Mouse (Mus musculus) neural tube, embryonic 11.5 days (tissue): Measurements from ENCODE around the gene Mau2. TPM values are rescaled to one million over a fixed set of nuclear protein-coding genes. Genes with fewer than 3 reads are reported as not detected.
"Not testable (repeated sequence)": the region's sequence is repeated elsewhere in the genome, so short reads cannot be mapped to it uniquely, and the experiment has no call there.

Source experiments
- ATAC-seq: fragments of 200-750 bp; cut with Nextera tagmentation; 2 replicates; pipeline ENCODE4 v1.8.0; 2017; ENCODE audit warnings: moderate number of reproducible peaks, mild to moderate bottlenecking, moderate TSS enrichment, moderate library complexity; ENCODE audit not compliant: insufficient read depth, low FRiP score, low TSS enrichment
- DNase-seq: peaks from one replicate; pipeline ENCODE4 v3.0.0-alpha.2; 2015; ENCODE audit warnings: low spot score
- H3K27ac ChIP-seq: fragments of 300-500 bp; sonication (generic); 2 replicates; pipeline ENCODE4 v1.5.1; 2014; ENCODE audit warnings: low read depth, mild to moderate bottlenecking, low read length
- H3K27me3 ChIP-seq: fragments of 300-500 bp; sonication (generic); 2 replicates; pipeline ENCODE4 v1.6.1; 2014; ENCODE audit warnings: mild to moderate bottlenecking, low read length, mixed read lengths; ENCODE audit not compliant: control insufficient read depth, insufficient read depth
- H3K36me3 ChIP-seq: fragments of 300-500 bp; sonication (generic); 2 replicates; pipeline ENCODE4 v1.6.1; 2014; ENCODE audit warnings: mild to moderate bottlenecking, low read length, moderate library complexity, mixed read lengths; ENCODE audit not compliant: control insufficient read depth, insufficient read depth
- H3K4me1 ChIP-seq: fragments of 300-500 bp; sonication (generic); 2 replicates; pipeline ENCODE4 v1.6.1; 2014; ENCODE audit warnings: low read length, mixed read lengths; ENCODE audit not compliant: control insufficient read depth, insufficient read depth
- H3K4me2 ChIP-seq: fragments of 300-500 bp; sonication (generic); 2 replicates; pipeline ENCODE4 v1.6.1; 2014; ENCODE audit warnings: low read depth, mild to moderate bottlenecking, moderate library complexity
- H3K4me3 ChIP-seq: fragments of 300-500 bp; sonication (generic); 2 replicates; pipeline ENCODE4 v1.5.1; 2014; ENCODE audit warnings: low read depth, low read length
- H3K9ac ChIP-seq: fragments of 300-500 bp; sonication (generic); 2 replicates; pipeline ENCODE4 v1.6.1; 2014; ENCODE audit warnings: mild to moderate bottlenecking, low read length
- H3K9me3 ChIP-seq: fragments of 300-500 bp; sonication (generic); 2 replicates; pipeline ENCODE4 v1.6.1; 2016; ENCODE audit warnings: low read length; ENCODE audit not compliant: control insufficient read depth
- WGBS: fragments of 180-500 bp; shearing (Covaris S2); extraction: QIAGEN DNeasy Blood & Tissue Kit; methylation state at CpG from one replicate; pipeline ENCODE4 v1.1.7; 2014; 5-methylcytosine and 5-hydroxymethylcytosine counted together
- polyA plus RNA-seq: library from polyadenylated mRNA; unstranded; fragments of >200 nt; fragmentation: Nextera tagmentation; extraction: Ambion mirVana; gene quantifications from 2 replicates; pipeline ENCODE4 v1.2.1, GENCODE M21; 2014

Mau2 gene
- polyA plus RNA-seq, 1 experiment from 2014 or later = 62.1 TPM

DNA sequence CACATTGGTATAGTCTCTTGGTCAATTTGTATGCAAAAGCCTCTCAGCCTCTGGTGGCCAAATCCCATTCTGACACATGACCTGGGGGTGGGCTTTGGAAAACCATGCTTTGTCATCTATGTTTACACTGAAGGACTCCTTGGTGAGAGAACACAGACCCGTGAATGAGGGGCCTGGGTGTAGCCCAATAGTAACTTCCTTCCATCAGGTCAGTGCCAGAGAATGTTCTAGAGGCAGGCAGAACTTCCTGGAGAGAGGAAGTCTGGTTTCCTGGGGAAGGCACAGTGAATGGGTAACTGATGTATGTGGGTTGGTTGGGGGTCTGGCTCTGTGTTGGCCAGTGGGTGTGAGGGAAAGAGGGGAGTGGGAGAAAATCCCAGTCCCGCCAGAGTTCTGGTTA lies 37.4 kb downstream of the Mau2 start:
- H3K4me2 ChIP-seq = no peak overlapping the region
- no peak overlapping the region for H3K9ac ChIP-seq
- H3K36me3 ChIP-seq = no peaks in the 10 kb centered on the region
- ATAC-seq (no peak), DNase-seq (no peak)
- H3K27me3 ChIP-seq = no peaks in the 10 kb centered on the region
- no peak overlapping the region for H3K4me3 ChIP-seq
- no peak overlapping the region for H3K27ac ChIP-seq
- no peaks in the 10 kb centered on the region for H3K9me3 ChIP-seq
- 60% methylated on average over 2 of the region's 2 CpGs for WGBS
- H3K4me1 ChIP-seq = no peaks in the 10 kb centered on the region

DNA sequence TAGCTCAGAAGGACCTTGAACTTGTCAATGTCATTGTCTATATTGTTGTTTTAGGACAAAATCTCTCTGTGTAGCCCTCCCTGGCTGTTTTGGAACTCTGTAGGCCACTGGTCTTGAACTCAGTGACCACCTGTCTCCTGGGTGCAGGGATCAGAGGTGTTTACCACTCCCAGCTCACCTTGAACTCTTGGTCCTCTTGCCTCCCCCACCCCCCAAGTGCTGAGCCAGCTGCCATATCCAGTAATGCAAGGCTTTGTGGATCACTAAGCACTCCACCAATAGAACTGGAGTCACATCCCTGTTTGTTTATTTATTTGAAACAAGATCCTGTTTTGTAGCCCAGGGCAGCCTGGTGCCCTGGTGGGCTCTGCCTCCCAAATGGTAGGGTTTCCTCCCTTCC lies 38.2 kb downstream of the Mau2 start:
- Histone ChIP-seq H3K27ac (no peak overlapping the region), H3K9me3 (no peaks in the 10 kb centered on the region), H3K4me1 (no peaks in the 10 kb centered on the region), H3K36me3 (no peaks in the 10 kb centered on the region), H3K4me2 (no peak overlapping the region), H3K9ac (no peak overlapping the region), H3K27me3 (no peaks in the 10 kb centered on the region), H3K4me3 (no peak overlapping the region)
- ATAC-seq = no peak
- DNase-seq = no peak

DNA sequence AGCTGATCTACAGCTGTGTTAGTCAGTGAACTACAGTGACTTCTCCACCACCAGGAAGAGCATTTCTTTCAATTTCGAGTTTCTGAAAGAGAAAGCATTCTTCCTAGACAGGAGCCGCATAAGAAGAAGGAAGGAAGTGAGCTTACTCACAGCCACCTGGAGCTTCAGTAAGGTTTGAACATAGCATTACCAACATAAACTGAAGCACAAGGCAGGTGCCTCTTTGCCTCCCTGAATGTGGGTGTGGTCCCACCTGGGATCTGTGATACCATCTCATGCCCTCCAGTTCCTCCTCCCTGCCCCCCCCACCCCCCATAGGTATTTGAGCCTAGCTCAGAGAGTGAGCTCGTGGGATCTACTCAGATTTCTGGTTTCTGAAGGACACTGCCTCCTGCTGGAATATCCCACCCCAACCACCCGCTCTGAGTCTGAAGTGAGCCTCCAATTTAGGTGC lies 39.3 kb downstream of the Mau2 start:
- 51% methylated on average over 4 of the region's 4 CpGs for WGBS
- no peak for ATAC-seq

DNA sequence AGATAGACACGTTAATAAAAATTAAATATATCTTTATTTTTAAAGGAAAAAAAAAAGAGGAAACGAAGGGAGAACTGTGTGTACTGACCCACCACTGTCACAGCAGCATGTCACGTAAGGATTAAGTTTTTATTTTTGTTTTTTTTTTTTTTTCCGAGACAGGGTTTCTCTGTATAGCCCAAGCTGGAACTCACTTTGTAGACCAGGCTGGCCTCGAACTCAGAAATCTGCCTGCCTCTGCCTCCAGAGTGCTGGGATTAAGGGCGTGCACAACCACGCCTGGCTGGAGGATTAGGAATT lies 40.7 kb downstream of the Mau2 start:
- H3K9me3 ChIP-seq, H3K36me3 ChIP-seq, ATAC-seq, H3K9ac ChIP-seq, H3K4me2 ChIP-seq, DNase-seq, H3K4me3 ChIP-seq, H3K27me3 ChIP-seq, H3K27ac ChIP-seq, H3K4me1 ChIP-seq: not testable (repeated sequence)
- WGBS = 37% methylated on average over 7 of the region's 7 CpGs

More for the DNA sequence above, 39.3 kb downstream of the Mau2 start:
- Histone ChIP-seq H3K36me3 (no peaks in the 10 kb centered on the region), H3K9me3 (no peaks in the 10 kb centered on the region), H3K4me2 (no peak overlapping the region), H3K27me3 (no peaks in the 10 kb centered on the region), H3K27ac (no peak overlapping the region), H3K4me1 (no peaks in the 10 kb centered on the region), H3K9ac (no peak overlapping the region), H3K4me3 (no peak overlapping the region)
- DNase-seq = no peak

DNA sequence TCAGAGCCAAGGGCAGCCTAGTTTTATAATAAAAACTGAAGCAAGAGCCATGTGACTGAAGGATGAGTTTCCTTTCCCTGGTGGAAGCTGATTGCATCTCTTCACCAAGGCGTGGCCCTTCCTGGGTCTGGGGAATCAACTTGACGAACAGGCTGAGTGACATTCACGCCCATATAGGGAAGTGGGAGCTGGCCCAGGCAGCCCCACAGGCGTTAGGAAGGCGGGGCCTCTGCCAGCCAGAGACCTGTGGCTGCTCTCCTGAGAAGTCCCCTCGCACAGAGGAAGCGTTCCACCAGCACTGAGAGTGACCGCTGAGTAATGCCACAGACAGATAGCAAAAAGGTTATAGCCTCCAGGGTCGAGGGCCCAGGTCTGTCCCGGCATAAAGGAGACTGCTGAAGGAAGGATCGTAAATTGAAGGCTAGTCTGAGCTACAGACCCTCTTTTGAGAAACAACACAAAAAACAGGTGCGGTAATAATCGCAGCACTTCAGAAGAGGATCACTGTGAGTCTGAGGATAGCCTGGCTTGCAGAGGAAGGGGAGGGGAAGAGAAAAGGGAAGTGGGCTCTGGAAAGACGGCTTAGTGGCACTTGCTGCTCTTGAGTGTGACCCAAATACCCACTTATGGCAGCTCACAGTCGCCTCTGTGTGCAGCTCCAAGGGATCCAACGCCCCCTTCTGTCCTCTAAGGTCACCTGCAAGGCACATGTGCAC lies 41.2 kb downstream of the Mau2 start:
- Histone ChIP-seq H3K9ac (no peak overlapping the region), H3K36me3 (no peaks in the 10 kb centered on the region), H3K4me2 (peak overlapping the region; percentile 10), H3K4me1 (no peaks in the 10 kb centered on the region), H3K9me3 (no peaks in the 10 kb centered on the region), H3K4me3 (no peak overlapping the region), H3K27me3 (no peaks in the 10 kb centered on the region), H3K27ac (no peak overlapping the region)
- ATAC-seq = no peak
- DNase-seq = peak; percentile 34
- WGBS = 2% methylated on average over 16 of the region's 16 CpGs

DNA sequence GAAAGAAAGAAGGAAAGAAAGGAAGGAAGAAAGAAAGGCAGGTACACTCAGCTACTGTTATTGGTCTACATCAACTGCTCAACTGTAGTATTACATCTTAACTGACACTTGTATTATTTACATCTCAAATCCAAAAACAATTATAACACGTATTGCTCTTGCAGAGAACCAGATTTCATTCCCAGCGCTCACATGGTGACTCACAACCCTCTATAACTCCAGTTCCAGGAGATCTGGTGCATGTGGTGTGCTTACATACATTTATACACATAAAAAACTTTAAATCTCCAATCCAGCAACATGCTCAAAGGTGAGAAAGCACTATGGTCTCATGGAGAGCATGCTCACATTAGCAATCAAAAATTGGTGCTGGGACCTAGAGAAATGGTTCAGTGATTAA lies 42.3 kb downstream of the Mau2 start:
- Histone ChIP-seq H3K27me3 (no peaks in the 10 kb centered on the region), H3K9me3 (no peaks in the 10 kb centered on the region), H3K27ac (no peak overlapping the region), H3K4me3 (no peak overlapping the region), H3K36me3 (no peaks in the 10 kb centered on the region), H3K4me1 (no peaks in the 10 kb centered on the region), H3K4me2 (no peak overlapping the region), H3K9ac (no peak overlapping the region)
- ATAC-seq (no peak), DNase-seq (no peak)
- WGBS = 85% methylated on average over 2 of the region's 2 CpGs

DNA sequence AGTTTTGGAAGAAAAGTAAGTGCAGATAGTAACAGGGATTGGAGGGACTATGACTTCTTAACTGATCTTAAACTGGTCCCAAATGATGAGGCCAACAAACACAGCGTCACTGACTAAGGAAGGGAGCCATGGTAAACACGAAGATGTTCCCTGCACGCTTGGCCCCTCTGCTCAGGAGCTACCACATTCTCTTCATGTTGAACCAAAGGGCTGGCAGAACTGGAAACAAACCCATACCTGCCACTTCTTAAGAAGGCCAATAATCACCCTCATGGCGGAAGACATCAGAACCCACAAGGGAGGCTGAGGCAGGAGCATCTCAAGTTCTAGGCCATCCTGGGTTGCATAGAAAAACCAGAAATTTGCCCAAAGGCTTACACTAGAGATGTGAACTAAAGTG lies 43.3 kb downstream of the Mau2 start:
- DNase-seq (no peak), ATAC-seq (no peak)
- 87% methylated on average over 4 of the region's 4 CpGs for WGBS
- H3K9me3 ChIP-seq = no peaks in the 10 kb centered on the region
- H3K4me1 ChIP-seq = 0 out of 2 replicates have a peak, but pooled peaks cover 2% of the 10 kb centered on the region
- H3K9ac ChIP-seq = no peak overlapping the region
- no peak overlapping the region for H3K4me2 ChIP-seq
- H3K4me3 ChIP-seq = no peak overlapping the region
- no peak overlapping the region for H3K27ac ChIP-seq
- H3K36me3 ChIP-seq = no peaks in the 10 kb centered on the region
- no peaks in the 10 kb centered on the region for H3K27me3 ChIP-seq

DNA sequence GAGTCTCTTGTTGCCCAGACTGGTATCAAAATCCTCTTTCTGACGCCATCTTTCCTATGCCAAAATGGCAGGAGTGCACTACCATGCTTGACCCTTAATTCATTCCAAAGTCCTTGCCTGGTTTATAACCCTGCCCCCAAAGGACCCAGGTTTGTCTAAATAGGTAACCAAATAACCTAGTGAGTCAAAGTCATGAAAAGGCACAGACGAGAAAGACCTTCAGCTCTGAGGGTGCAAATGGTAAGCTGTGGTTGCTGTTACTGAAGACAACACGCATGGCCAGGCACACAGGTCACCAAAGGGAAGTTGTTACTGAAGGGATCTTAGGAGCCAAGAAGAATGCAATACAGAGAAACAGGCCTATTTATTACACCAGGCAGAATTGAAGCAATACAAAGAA lies 43.8 kb downstream of the Mau2 start:
- Histone ChIP-seq H3K36me3 (no peaks in the 10 kb centered on the region), H3K27me3 (no peaks in the 10 kb centered on the region), H3K27ac (no peak overlapping the region), H3K4me1 (0 out of 2 replicates have a peak, but pooled peaks cover 2% of the 10 kb centered on the region), H3K9ac (no peak overlapping the region), H3K4me3 (no peak overlapping the region), H3K9me3 (no peaks in the 10 kb centered on the region), H3K4me2 (no peak overlapping the region)
- ATAC-seq (no peak), DNase-seq (no peak)
- WGBS = 91% methylated on average over 3 of the region's 3 CpGs

DNA sequence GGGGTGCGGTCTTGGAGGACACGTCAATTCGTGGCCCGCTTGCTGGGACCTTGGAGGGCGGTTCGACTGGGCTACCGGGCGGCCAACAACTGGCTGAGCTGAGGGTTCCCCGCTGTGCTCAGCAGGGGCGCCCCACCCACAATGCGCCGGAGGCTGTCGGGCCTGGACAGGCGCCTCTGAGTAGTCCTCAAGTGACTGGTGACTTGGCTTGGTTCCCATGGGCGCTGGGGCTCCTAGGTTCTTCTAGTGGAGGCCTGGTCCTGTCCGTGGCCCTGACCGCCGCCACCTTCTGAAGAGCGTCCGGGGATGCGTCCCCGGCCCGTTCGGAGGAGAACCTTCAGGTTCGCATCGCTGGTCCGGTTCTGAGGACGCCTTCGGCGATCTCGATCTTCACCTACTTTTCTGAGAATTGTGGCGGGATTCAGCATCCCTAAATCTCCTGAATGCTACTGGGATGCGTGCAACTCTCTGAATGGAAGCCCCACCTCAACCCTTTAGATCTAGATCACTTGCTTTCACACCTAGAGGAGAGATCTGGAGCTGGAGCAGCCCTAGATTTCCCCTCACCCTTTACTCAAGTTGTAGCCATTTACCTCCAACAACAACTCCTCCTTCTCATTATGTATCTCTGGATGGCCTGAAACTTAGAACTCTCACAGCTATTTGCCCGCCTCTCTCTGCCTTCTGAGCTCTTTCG lies 45.8 kb downstream of the Mau2 start:
- WGBS = 3% methylated on average over 35 of the region's 35 CpGs
- peak overlapping the region; percentile 29; the same call in 1 of the 2 replicates for H3K27ac ChIP-seq
- no peaks in the 10 kb centered on the region for H3K36me3 ChIP-seq

More for the DNA sequence above, 45.8 kb downstream of the Mau2 start:
- Histone ChIP-seq H3K4me2 (peak overlapping the region; percentile 89), H3K4me1 (0 out of 2 replicates have a peak, but pooled peaks cover 2% of the 10 kb centered on the region), H3K9me3 (no peaks in the 10 kb centered on the region), H3K9ac (peak overlapping the region; percentile 73), H3K27me3 (no peaks in the 10 kb centered on the region), H3K4me3 (peak overlapping the region; percentile 92)
- DNase-seq (no peak), ATAC-seq (no peak)
